Mouse (Mus musculus) embryonic fibroblast, embryonic 13.5 days (primary cell): ENCODE data around the gene Map4k3.

ENCODE experiments used
- CTCF ChIP-seq: IDR thresholded peaks from 2 replicates; pipeline ENCODE4 v1.5.1; 2011; ENCODE audit warnings: mild to moderate bottlenecking, control low read depth, low read length, moderate library complexity, borderline replicate concordance; ENCODE audit not compliant: insufficient read depth
- POLR2A ChIP-seq: IDR thresholded peaks from 2 replicates; pipeline ENCODE4 v1.6.1; 2011; ENCODE audit warnings: low read depth, mild to moderate bottlenecking, control low read depth, low read length, moderate library complexity

DNA sequence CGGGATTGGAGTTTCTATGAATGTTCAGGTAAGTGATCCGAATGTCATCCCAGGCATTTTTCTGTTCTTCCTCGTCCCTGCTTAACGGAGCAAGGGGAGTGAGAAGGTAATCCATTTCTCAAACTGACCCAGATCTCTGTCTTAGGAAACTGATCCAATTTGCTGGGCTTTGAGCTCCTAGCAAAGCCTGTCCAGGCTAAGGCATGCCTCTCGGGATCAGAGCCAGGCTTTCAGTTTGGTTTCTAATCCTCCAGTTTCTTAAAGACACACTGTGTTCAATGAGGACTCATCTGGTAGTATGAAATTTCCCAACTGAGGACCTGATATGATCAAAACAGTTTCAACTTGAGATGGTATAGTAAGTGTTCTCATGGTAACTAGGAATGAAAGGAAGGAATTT is 11.1 kb upstream of the Map4k3 start:
- TF ChIP-seq CTCF, result no peak
- TF ChIP-seq POLR2A, result no peak
